Mouse (Mus musculus): ENCODE data around the gene Rtn2. TPM values are rescaled to one million over a fixed set of nuclear protein-coding genes. Genes with fewer than 3 reads are reported as not detected.

Rtn2 gene
- polyA plus RNA-seq, 1 experiment, result 159 TPM

- DNase-seq (ENCODE audit: low read depth), result no peak
- TF ChIP-seq POLR2A (IDR thresholded peaks at IDR 0.05; ENCODE audit: borderline replicate concordance, extremely low read depth, insufficient read depth, insufficient read length, poor library complexity, severe bottlenecking) (no peak), CTCF (IDR thresholded peaks at IDR 0.05; ENCODE audit: borderline replicate concordance, extremely low read depth, insufficient read depth, insufficient read length) (no peak)
Observed at GRCm38 (mm10) chr7:19247511-19247910, 34.9 kb upstream of the Rtn2 start.

- no peak for DNase-seq (ENCODE audit: low read depth)
- no peak for TF ChIP-seq POLR2A (IDR thresholded peaks at IDR 0.05; ENCODE audit: borderline replicate concordance, extremely low read depth, insufficient read depth, insufficient read length, poor library complexity, severe bottlenecking)
- TF ChIP-seq CTCF (IDR thresholded peaks at IDR 0.05; ENCODE audit: borderline replicate concordance, extremely low read depth, insufficient read depth, insufficient read length), result no peak
Observed at GRCm38 (mm10) chr7:19252078-19252477, 30.3 kb upstream of the Rtn2 start.

GRCm38 (mm10) chr7:19253437-19253836, 29.0 kb upstream of the Rtn2 start:
- DNase-seq (ENCODE audit: low read depth), result no peak
- TF ChIP-seq POLR2A (IDR thresholded peaks at IDR 0.05; ENCODE audit: borderline replicate concordance, extremely low read depth, insufficient read depth, insufficient read length, poor library complexity, severe bottlenecking) (no peak), CTCF (IDR thresholded peaks at IDR 0.05; ENCODE audit: borderline replicate concordance, extremely low read depth, insufficient read depth, insufficient read length) (no peak)

- TF ChIP-seq CTCF (IDR thresholded peaks at IDR 0.05; ENCODE audit: borderline replicate concordance, extremely low read depth, insufficient read depth, insufficient read length) (no peak), POLR2A (IDR thresholded peaks at IDR 0.05; ENCODE audit: borderline replicate concordance, extremely low read depth, insufficient read depth, insufficient read length, poor library complexity, severe bottlenecking) (no peak)
- no peak for DNase-seq (ENCODE audit: low read depth)
Observed at GRCm38 (mm10) chr7:19255395-19255794, 27.0 kb upstream of the Rtn2 start.

GRCm38 (mm10) chr7:19256567-19256966, 25.9 kb upstream of the Rtn2 start:
- no peak for DNase-seq (ENCODE audit: low read depth)
- no peak for TF ChIP-seq CTCF (IDR thresholded peaks at IDR 0.05; ENCODE audit: borderline replicate concordance, extremely low read depth, insufficient read depth, insufficient read length)
- no peak for TF ChIP-seq POLR2A (IDR thresholded peaks at IDR 0.05; ENCODE audit: borderline replicate concordance, extremely low read depth, insufficient read depth, insufficient read length, poor library complexity, severe bottlenecking)

GRCm38 (mm10) chr7:19257390-19258022, 24.9 kb upstream of the Rtn2 start:
- DNase-seq (ENCODE audit: low read depth), result peak; percentile 85
- TF ChIP-seq POLR2A (IDR thresholded peaks at IDR 0.05; ENCODE audit: borderline replicate concordance, extremely low read depth, insufficient read depth, insufficient read length, poor library complexity, severe bottlenecking) (no peak), CTCF (IDR thresholded peaks at IDR 0.05; ENCODE audit: borderline replicate concordance, extremely low read depth, insufficient read depth, insufficient read length) (no peak)

- TF ChIP-seq POLR2A (IDR thresholded peaks at IDR 0.05; ENCODE audit: borderline replicate concordance, extremely low read depth, insufficient read depth, insufficient read length, poor library complexity, severe bottlenecking) (no peak), CTCF (IDR thresholded peaks at IDR 0.05; ENCODE audit: borderline replicate concordance, extremely low read depth, insufficient read depth, insufficient read length) (no peak)
- no peak for DNase-seq (ENCODE audit: low read depth)
Observed at GRCm38 (mm10) chr7:19258336-19258735, 24.1 kb upstream of the Rtn2 start.

- no peak for TF ChIP-seq POLR2A (IDR thresholded peaks at IDR 0.05; ENCODE audit: borderline replicate concordance, extremely low read depth, insufficient read depth, insufficient read length, poor library complexity, severe bottlenecking)
- TF ChIP-seq CTCF (IDR thresholded peaks at IDR 0.05; ENCODE audit: borderline replicate concordance, extremely low read depth, insufficient read depth, insufficient read length), result no peak
- DNase-seq (ENCODE audit: low read depth), result no peak
Observed at GRCm38 (mm10) chr7:19265147-19265546, 17.3 kb upstream of the Rtn2 start.

- DNase-seq (ENCODE audit: low read depth), result no peak
- no peak for TF ChIP-seq CTCF (IDR thresholded peaks at IDR 0.05; ENCODE audit: borderline replicate concordance, extremely low read depth, insufficient read depth, insufficient read length)
- TF ChIP-seq POLR2A (IDR thresholded peaks at IDR 0.05; ENCODE audit: borderline replicate concordance, extremely low read depth, insufficient read depth, insufficient read length, poor library complexity, severe bottlenecking), result no peak
Observed at GRCm38 (mm10) chr7:19265928-19266822, 16.2 kb upstream of the Rtn2 start.

GRCm38 (mm10) chr7:19267051-19267450, 15.4 kb upstream of the Rtn2 start:
- DNase-seq (ENCODE audit: low read depth), result no peak
- TF ChIP-seq CTCF (IDR thresholded peaks at IDR 0.05; ENCODE audit: borderline replicate concordance, extremely low read depth, insufficient read depth, insufficient read length), result no peak
- no peak for TF ChIP-seq POLR2A (IDR thresholded peaks at IDR 0.05; ENCODE audit: borderline replicate concordance, extremely low read depth, insufficient read depth, insufficient read length, poor library complexity, severe bottlenecking)

GRCm38 (mm10) chr7:19268993-19269681, 13.3 kb upstream of the Rtn2 start:
- no peak for DNase-seq (ENCODE audit: low read depth)
- no peak for TF ChIP-seq CTCF (IDR thresholded peaks at IDR 0.05; ENCODE audit: borderline replicate concordance, extremely low read depth, insufficient read depth, insufficient read length)
- TF ChIP-seq POLR2A (IDR thresholded peaks at IDR 0.05; ENCODE audit: borderline replicate concordance, extremely low read depth, insufficient read depth, insufficient read length, poor library complexity, severe bottlenecking), result no peak

Measured in brain, embryonic 14.5 days (tissue).